Mouse (Mus musculus) MEL (cell line): ENCODE measurements around the gene Onecut3. TPM values are rescaled to one million over a fixed set of nuclear protein-coding genes. Genes with fewer than 3 reads are reported as not detected.

Experiments used
- DNase-seq: peaks from one replicate; pipeline ENCODE4 v3.0.0; 2011; ENCODE audit warnings: low read depth, low spot score
- H3K27ac ChIP-seq: 2 replicates; pipeline ENCODE4 v1.5.1; 2012; ENCODE audit warnings: low read depth, mild to moderate bottlenecking, control low read depth, low read length, moderate library complexity; ENCODE audit not compliant: control insufficient read depth
- H3K27me3 ChIP-seq, 2 experiments: fragments of 150-350 bp in 1 of 2; sonication (generic) in 1 of 2; 2 replicates each; pipeline ENCODE4 v1.6.1; 2012; ENCODE audit warnings: low read length in 2 of 2, mild to moderate bottlenecking in 2 of 2, improper control_type of control experiment in 1 of 2, moderate library complexity in 1 of 2; ENCODE audit not compliant: insufficient read depth in 2 of 2, control insufficient read depth in 1 of 2
- H3K36me3 ChIP-seq, 2 experiments: 2 replicates each; pipeline ENCODE4 v1.6.1; 2012 to 2014; ENCODE audit warnings: low read length in 2 of 2, improper control_type of control experiment in 1 of 2, inconsistent platforms in 1 of 2, mild to moderate bottlenecking in 1 of 2; ENCODE audit not compliant: insufficient read depth in 2 of 2, control insufficient read depth in 1 of 2
- H3K4me1 ChIP-seq, 2 experiments: fragments of 150-350 bp in 1 of 2; sonication (generic) in 1 of 2; 2 replicates each; pipeline ENCODE4 v1.6.1; 2012; ENCODE audit warnings: low read length in 2 of 2, improper control_type of control experiment in 1 of 2, mild to moderate bottlenecking in 1 of 2; ENCODE audit not compliant: insufficient read depth in 2 of 2, control insufficient read depth in 1 of 2
- H3K4me3 ChIP-seq, 2 experiments: fragments of 150-350 bp in 1 of 2; sonication (generic) in 1 of 2; 2 replicates each; pipeline ENCODE4 v1.5.1; 2012; ENCODE audit warnings: low read depth in 2 of 2, low read length in 2 of 2, mild to moderate bottlenecking in 2 of 2, moderate library complexity in 2 of 2, control low read depth in 1 of 2, improper control_type of control experiment in 1 of 2; ENCODE audit not compliant: control insufficient read depth in 1 of 2, insufficient read depth in 1 of 2
- H3K79me2 ChIP-seq: 2 replicates; pipeline ENCODE4 v1.6.1; 2012; ENCODE audit warnings: mild to moderate bottlenecking, low read length, moderate library complexity; ENCODE audit not compliant: control insufficient read depth, poor library complexity, insufficient read depth
- H3K9ac ChIP-seq: 2 replicates; pipeline ENCODE4 v1.6.1; 2012; ENCODE audit warnings: low read depth, mild to moderate bottlenecking, control low read depth, low read length, moderate library complexity; ENCODE audit not compliant: control insufficient read depth, poor library complexity, severe bottlenecking
- H3K9me3 ChIP-seq: fragments of 150-350 bp; sonication (generic); replicated peaks from 2 replicates; pipeline ENCODE4 v1.6.1; 2012; ENCODE audit warnings: mild to moderate bottlenecking, low read length, improper control_type of control experiment, moderate library complexity; ENCODE audit not compliant: insufficient read depth
- CHD1 ChIP-seq: IDR thresholded peaks from 2 replicates; pipeline ENCODE4 v1.6.1; 2012; ENCODE audit warnings: low read depth, mild to moderate bottlenecking, inconsistent platforms, low read length, improper control_type of control experiment
- CTCF ChIP-seq, 3 experiments: IDR thresholded peaks in 2 of 3; conservative IDR thresholded peaks in 1 of 3; 2 replicates each; pipeline ENCODE4 v1.5.1; 2011 to 2012; ENCODE audit warnings: low read length in 3 of 3, low read depth in 2 of 3, mild to moderate bottlenecking in 2 of 3, improper control_type of control experiment in 1 of 3, inconsistent platforms in 1 of 3, mixed read lengths in 1 of 3, moderate library complexity in 1 of 3; ENCODE audit not compliant: control insufficient read depth in 1 of 3, insufficient read depth in 1 of 3, poor library complexity in 1 of 3, severe bottlenecking in 1 of 3
- ELF1 ChIP-seq: IDR thresholded peaks from 2 replicates; pipeline ENCODE4 v1.6.1; 2014; ENCODE audit warnings: low read depth, mild to moderate bottlenecking, inconsistent platforms, low read length, improper control_type of control experiment, moderate library complexity
- EP300 ChIP-seq, 2 experiments: IDR thresholded peaks; 2 replicates each; pipeline ENCODE4 v1.6.1; 2011; ENCODE audit warnings: improper control_type of control experiment in 2 of 2, low read length in 2 of 2, low read depth in 1 of 2, mild to moderate bottlenecking in 1 of 2
- ETS1 ChIP-seq: IDR thresholded peaks from 2 replicates; pipeline ENCODE4 v1.6.1; 2012; ENCODE audit warnings: low read depth, mild to moderate bottlenecking, inconsistent platforms, low read length, improper control_type of control experiment, moderate library complexity
- GABPA ChIP-seq: IDR thresholded peaks from 2 replicates; pipeline ENCODE4 v1.6.1; 2012; ENCODE audit warnings: low read depth, mild to moderate bottlenecking, inconsistent platforms, low read length, improper control_type of control experiment, moderate library complexity
- HCFC1 ChIP-seq: IDR thresholded peaks from 2 replicates; pipeline ENCODE4 v1.6.1; 2012; ENCODE audit warnings: low read depth, mild to moderate bottlenecking, inconsistent platforms, low read length, improper control_type of control experiment, moderate library complexity
- KAT2A ChIP-seq: conservative IDR thresholded peaks from 2 replicates; pipeline ENCODE4 v1.6.1; 2012; ENCODE audit warnings: low read depth, low read length, improper control_type of control experiment, inconsistent platforms
- MAFK ChIP-seq: IDR thresholded peaks from 2 replicates; pipeline ENCODE4 v1.6.1; 2011; ENCODE audit warnings: low read depth, mild to moderate bottlenecking, low read length, improper control_type of control experiment, borderline replicate concordance
- MAX ChIP-seq: IDR thresholded peaks from 2 replicates; pipeline ENCODE4 v1.6.1; 2011; ENCODE audit warnings: low read length, improper control_type of control experiment
- MEF2A ChIP-seq: IDR thresholded peaks from 2 replicates; pipeline ENCODE4 v1.6.1; 2014; ENCODE audit warnings: low read depth, mild to moderate bottlenecking, inconsistent platforms, low read length, improper control_type of control experiment; ENCODE audit not compliant: poor library complexity, insufficient replicate concordance, severe bottlenecking; ENCODE audit errors: extremely low read depth
- MYB ChIP-seq: IDR thresholded peaks from 2 replicates; pipeline ENCODE4 v1.6.1; 2011; ENCODE audit warnings: mild to moderate bottlenecking, low read depth, low read length, improper control_type of control experiment
- NELFE ChIP-seq: IDR thresholded peaks from 2 replicates; pipeline ENCODE4 v1.6.1; 2011; ENCODE audit warnings: low read depth, low read length, improper control_type of control experiment
- NRF1 ChIP-seq: IDR thresholded peaks from 2 replicates; pipeline ENCODE4 v1.6.1; 2014; ENCODE audit warnings: low read depth, mild to moderate bottlenecking, inconsistent platforms, low read length, improper control_type of control experiment, moderate library complexity; ENCODE audit not compliant: poor library complexity, insufficient read depth, severe bottlenecking
- POLR2A ChIP-seq, 2 experiments: IDR thresholded peaks; 2 replicates each; pipeline ENCODE4 v1.6.1; 2011 to 2012; ENCODE audit warnings: low read length in 2 of 2, mild to moderate bottlenecking in 2 of 2, control low read depth in 1 of 2, improper control_type of control experiment in 1 of 2, low read depth in 1 of 2, moderate library complexity in 1 of 2; ENCODE audit not compliant: control insufficient read depth in 1 of 2, insufficient read depth in 1 of 2, poor library complexity in 1 of 2
- POLR2AphosphoS2 ChIP-seq: IDR thresholded peaks from 2 replicates; pipeline ENCODE4 v1.6.1; 2011; ENCODE audit warnings: low read length, improper control_type of control experiment
- RAD21 ChIP-seq: IDR thresholded peaks from 2 replicates; pipeline ENCODE4 v1.6.1; 2011; ENCODE audit warnings: mild to moderate bottlenecking, low read depth, low read length, improper control_type of control experiment
- RCOR1 ChIP-seq: IDR thresholded peaks from 2 replicates; pipeline ENCODE4 v1.6.1; 2012; ENCODE audit warnings: low read depth, mild to moderate bottlenecking, inconsistent platforms, low read length, improper control_type of control experiment
- SMC3 ChIP-seq: IDR thresholded peaks from 2 replicates; pipeline ENCODE4 v1.6.1; 2011; ENCODE audit warnings: low read depth, low read length, improper control_type of control experiment
- TAL1 ChIP-seq: IDR thresholded peaks from 2 replicates; pipeline ENCODE4 v1.6.1; 2012; ENCODE audit warnings: mild to moderate bottlenecking, inconsistent platforms, low read length, moderate library complexity, mixed read lengths
- TBP ChIP-seq: IDR thresholded peaks from 2 replicates; pipeline ENCODE4 v1.8.0; 2011; ENCODE audit warnings: low read depth, low read length, improper control_type of control experiment
- TCF12 ChIP-seq: IDR thresholded peaks from 2 replicates; pipeline ENCODE4 v1.6.1; 2014; ENCODE audit warnings: low read depth, mild to moderate bottlenecking, inconsistent platforms, low read length, improper control_type of control experiment, moderate library complexity
- UBTF ChIP-seq: IDR thresholded peaks from 2 replicates; pipeline ENCODE4 v1.6.1; 2012; ENCODE audit warnings: low read depth, mild to moderate bottlenecking, inconsistent platforms, low read length, improper control_type of control experiment, moderate library complexity, borderline replicate concordance; ENCODE audit not compliant: insufficient read depth
- USF1 ChIP-seq: IDR thresholded peaks from 2 replicates; pipeline ENCODE4 v1.6.1; 2014; ENCODE audit warnings: low read depth, mild to moderate bottlenecking, inconsistent platforms, low read length, improper control_type of control experiment, moderate library complexity
- USF2 ChIP-seq, 2 experiments: IDR thresholded peaks; 2 replicates each; pipeline ENCODE4 v1.6.1; 2011 to 2012; ENCODE audit warnings: improper control_type of control experiment in 2 of 2, low read length in 2 of 2, borderline replicate concordance in 1 of 2, inconsistent platforms in 1 of 2, low read depth in 1 of 2, mild to moderate bottlenecking in 1 of 2; ENCODE audit not compliant: insufficient read depth in 1 of 2
- ZC3H11A ChIP-seq: IDR thresholded peaks from 2 replicates; pipeline ENCODE4 v1.6.1; 2012; ENCODE audit warnings: low read depth, mild to moderate bottlenecking, inconsistent platforms, low read length, improper control_type of control experiment
- polyA plus RNA-seq, 2 experiments: library from polyadenylated mRNA; stranded (reverse) in 1 of 2; unstranded in 1 of 2; fragments of >175 nt in 1 of 2; fragments of >200 nt in 1 of 2; gene quantifications; 2 replicates each; pipeline versions ENCODE4 v1.2.1 to v1.2.4; 2012; ENCODE audit warnings: low replicate concordance in 2 of 2, low read depth in 1 of 2; ENCODE audit not compliant: insufficient read length in 2 of 2, insufficient read depth in 1 of 2, missing spikeins in 1 of 2
- total RNA-seq: library from RNA; depleted of rRNA; stranded (reverse); fragments of 300-350 nt; gene quantifications from 2 replicates; pipeline ENCODE4 v1.2.3, GENCODE M21; 2012

The Onecut3 gene
- total and polyA plus RNA-seq, 3 experiments, result not detected

DNA sequence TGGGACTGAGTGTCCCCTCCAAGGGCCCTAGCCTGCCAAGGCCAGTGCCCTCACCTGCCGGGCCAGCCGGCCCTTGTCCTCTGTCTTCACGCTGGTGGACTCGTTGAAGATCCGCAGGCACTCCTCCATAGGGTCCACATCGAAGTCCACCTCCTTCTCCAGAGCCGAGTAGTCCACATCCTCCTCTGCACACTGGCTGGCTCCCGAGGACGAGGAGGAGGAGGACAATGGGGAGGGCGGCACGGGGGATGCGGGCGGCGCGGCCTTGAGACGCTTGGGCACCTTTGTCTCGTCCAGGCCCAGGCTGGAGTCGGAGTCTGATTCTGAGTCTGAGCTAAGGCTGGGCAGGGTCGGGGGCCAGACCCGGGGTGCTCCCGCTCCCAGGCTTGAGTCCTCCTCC lies 54.6 kb downstream of the Onecut3 start:
- no peak for DNase-seq
- Histone ChIP-seq H3K4me1 (peaks cover 2 to 14% of the 10 kb centered on the region in 2 experiments), H3K27me3 (no peaks in the 10 kb centered on the region), H3K27ac (no peak overlapping the region), H3K4me3 (no peak overlapping the region), H3K9me3 (no peaks in the 10 kb centered on the region), H3K36me3 (peaks cover 0 to 7% of the 10 kb centered on the region in 2 experiments; a peak in 3 of 4 replicates), H3K9ac (no peak overlapping the region), H3K79me2 (peaks cover 15% of the 10 kb centered on the region)
- TF ChIP-seq USF1 (no peak), MEF2A (no peak), UBTF (no peak), POLR2A (IDR thresholded peaks at IDR 0.05; ENCODE audit: control insufficient read depth in 1 of 2, insufficient read depth in 1 of 2, low read depth in 1 of 2, low read length in 2 of 2, poor library complexity in 1 of 2) (no peak), POLR2AphosphoS2 (no peak), RAD21 (no peak), KAT2A (no peak), ZC3H11A (no peak), MAFK (no peak), NELFE (no peak), CTCF (IDR thresholded peaks at IDR 0.05 in 2 of 3, conservative IDR thresholded peaks at IDR 0.05 in 1 of 3; ENCODE audit: control insufficient read depth in 1 of 3, insufficient read depth in 1 of 3, low read depth in 2 of 3, low read length in 3 of 3, poor library complexity in 1 of 3, severe bottlenecking in 1 of 3) (no peak), EP300 (IDR thresholded peaks at IDR 0.05; ENCODE audit: low read depth in 1 of 2, low read length in 2 of 2) (no peak), RCOR1 (no peak), TAL1 (no peak), CHD1 (no peak)

DNA sequence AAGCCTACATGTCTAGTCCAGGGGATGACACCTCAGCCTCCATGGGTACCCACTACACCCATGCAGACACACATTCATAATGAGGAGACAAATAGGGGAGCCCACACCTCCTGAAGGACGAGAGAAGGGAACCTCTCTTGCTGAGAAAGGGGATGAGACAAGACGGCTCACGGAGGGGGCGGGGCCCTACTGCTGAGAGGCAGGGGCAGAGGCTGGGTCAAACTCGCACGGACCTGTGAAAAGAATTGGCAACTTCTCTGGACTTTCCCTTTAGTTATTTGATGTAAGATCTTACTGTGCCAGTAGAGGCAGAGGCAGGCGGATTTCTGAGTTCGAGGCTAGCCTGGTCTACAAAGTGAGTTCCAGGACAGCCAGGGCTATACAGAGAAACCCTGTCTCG lies 57.7 kb downstream of the Onecut3 start:
- Histone ChIP-seq H3K27ac (no peak overlapping the region), H3K4me3 (no peak overlapping the region), H3K36me3 (peaks cover 3 to 11% of the 10 kb centered on the region in 2 experiments; a peak in 3 of 4 replicates)

More for the DNA sequence above, 57.7 kb downstream of the Onecut3 start:
- H3K9me3 ChIP-seq, result no peaks in the 10 kb centered on the region
- peaks cover 3 to 19% of the 10 kb centered on the region in 2 experiments for H3K4me1 ChIP-seq
- no peak for TF ChIP-seq TCF12
- no peak for TF ChIP-seq HCFC1
- TF ChIP-seq ETS1, result no peak
- TF ChIP-seq USF2 (IDR thresholded peaks at IDR 0.05; ENCODE audit: borderline replicate concordance in 1 of 2, insufficient read depth in 1 of 2, low read depth in 1 of 2, low read length in 2 of 2), result no peak
- no peak for TF ChIP-seq SMC3
- no peak for TF ChIP-seq ELF1
- no peak for TF ChIP-seq GABPA
- no peak for TF ChIP-seq MAFK
- no peak for TF ChIP-seq UBTF
- TF ChIP-seq POLR2A (IDR thresholded peaks at IDR 0.05; ENCODE audit: control insufficient read depth in 1 of 2, insufficient read depth in 1 of 2, low read depth in 1 of 2, low read length in 2 of 2, poor library complexity in 1 of 2), result no peak
- TF ChIP-seq MYB, result no peak
- no peak for TF ChIP-seq TBP
- TF ChIP-seq NRF1, result no peak
- no peak for TF ChIP-seq CHD1
- no peak for TF ChIP-seq MAX
- TF ChIP-seq, all 39 proteins: peak for 0
- Histone ChIP-seq H3K9ac (no peak overlapping the region), H3K27me3 (no peaks in the 10 kb centered on the region), H3K79me2 (peaks cover 34% of the 10 kb centered on the region)
- no peak for DNase-seq
